Mouse (Mus musculus): ENCODE measurements around the gene Ryr2.

DNA sequence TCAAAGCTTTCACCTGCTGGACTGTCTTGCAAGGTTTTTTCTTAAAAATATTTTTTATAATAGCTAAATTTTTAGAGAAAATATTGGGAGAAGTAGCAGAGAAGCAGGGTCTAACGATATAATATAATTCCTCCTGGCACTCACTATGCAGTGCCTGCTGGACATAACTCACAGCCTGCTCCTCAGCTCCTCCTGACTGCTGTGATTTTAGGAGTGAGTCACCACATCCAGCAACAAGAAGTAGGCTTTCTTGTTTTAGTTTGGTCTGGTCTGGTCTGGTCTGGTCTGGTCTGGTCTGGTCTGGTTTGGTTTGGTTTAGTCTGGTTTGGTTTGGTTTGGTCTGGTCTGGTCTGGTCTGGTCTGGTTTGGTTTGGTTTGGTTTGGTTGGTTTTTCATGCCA is 55.9 kb downstream of the Ryr2 start:
- no peak for TF ChIP-seq POLR2A (IDR thresholded peaks at IDR 0.05; ENCODE audit: control insufficient read depth, low read depth, low read length)
- TF ChIP-seq CTCF (IDR thresholded peaks at IDR 0.05; ENCODE audit: control insufficient read depth, insufficient read depth, insufficient replicate concordance, low read depth, low read length) = no peak
